Mouse (Mus musculus): ENCODE measurements around the gene Crybg2. TPM values are rescaled to one million over a fixed set of nuclear protein-coding genes. Genes with fewer than 3 reads are reported as not detected.

Gene Crybg2
- polyA plus RNA-seq, 1 experiment from 2014 or later: 17.9 TPM

DNA sequence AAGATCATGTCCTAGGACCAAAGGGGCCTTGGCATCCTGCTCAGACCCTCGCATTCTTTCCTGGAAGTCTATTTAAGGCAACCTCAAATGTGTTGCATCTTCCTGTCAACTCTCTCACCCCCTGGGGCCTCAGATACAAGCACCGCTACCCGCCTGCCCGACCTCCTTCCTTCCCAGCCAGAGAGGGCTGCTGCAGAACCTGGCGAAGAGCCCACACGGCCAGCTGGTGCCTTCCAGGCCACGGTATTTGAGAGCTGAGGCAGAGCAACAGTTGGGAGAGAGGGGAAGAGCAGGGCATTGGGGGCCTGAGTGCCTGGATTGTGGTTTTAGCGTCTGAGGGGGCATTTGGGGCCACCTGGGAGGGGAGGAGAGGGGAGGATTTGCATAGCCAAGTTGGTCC lies 8.1 kb upstream of the Crybg2 start:
- TF ChIP-seq CTCF (IDR thresholded peaks at IDR 0.05; ENCODE audit: low read depth): no peak
- no peak for ATAC-seq
- 40% methylated on average over 8 of the region's 8 CpGs for WGBS

DNA sequence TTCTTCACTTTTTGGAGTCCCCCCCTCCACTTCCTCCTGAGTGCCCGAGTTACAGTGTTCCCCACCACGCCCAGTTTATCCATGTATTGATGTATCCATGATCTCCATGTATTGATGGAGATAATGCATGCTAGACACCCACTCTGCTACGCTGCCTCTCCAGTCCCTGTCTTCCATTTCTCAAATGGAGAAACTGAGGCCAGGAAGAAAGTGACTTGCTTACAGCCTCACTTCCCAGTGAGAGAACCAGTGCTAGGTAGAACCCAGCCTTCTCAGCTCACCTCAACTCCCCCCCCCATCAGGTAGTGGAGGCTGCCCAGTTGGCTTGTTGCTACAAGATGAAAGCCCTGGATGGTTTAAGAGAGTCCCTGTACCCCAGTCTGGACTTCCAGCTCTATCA lies 7.1 kb upstream of the Crybg2 start, which contains the start of gene Zfp683:
TSS of gene Zfp683 (plus strand) at position 301 of the 400 bp plus-strand sequence.
- no peak within 1 kb of the TSS for H3K4me2 ChIP-seq (replicated peaks; ENCODE audit: low read depth)
- H3K4me3 ChIP-seq (ENCODE audit: low read depth, low read length): no peak within 1 kb of the TSS
- H3K4me1 ChIP-seq (replicated peaks; ENCODE audit: control insufficient read depth, insufficient read depth, low read length): no peaks in the 10 kb centered on the region
- no peak for ATAC-seq
- no peak within 1 kb of the TSS for H3K27ac ChIP-seq (ENCODE audit: low read depth, low read length)
- no peak within 1 kb of the TSS for H3K9ac ChIP-seq (ENCODE audit: low read depth, low read length)
- H3K27me3 ChIP-seq (replicated peaks; ENCODE audit: control insufficient read depth, insufficient read depth, low read length): no peaks in the 10 kb centered on the region
- no peaks in the 10 kb centered on the region for H3K9me3 ChIP-seq (ENCODE audit: control insufficient read depth)
- WGBS: 81% methylated on average over 3 of the region's 3 CpGs
- TF ChIP-seq CTCF (IDR thresholded peaks at IDR 0.05; ENCODE audit: low read depth): no peak
- H3K36me3 ChIP-seq (ENCODE audit: control insufficient read depth, insufficient read depth): no peaks in the 10 kb centered on the region

More for the DNA sequence above, 8.1 kb upstream of the Crybg2 start:
- no peak overlapping the region for H3K4me3 ChIP-seq (ENCODE audit: low read depth, low read length)
- H3K36me3 ChIP-seq (ENCODE audit: control insufficient read depth, insufficient read depth): no peaks in the 10 kb centered on the region
- no peak overlapping the region for H3K4me2 ChIP-seq (replicated peaks; ENCODE audit: low read depth)
- H3K9ac ChIP-seq (ENCODE audit: low read depth, low read length): no peak overlapping the region
- no peaks in the 10 kb centered on the region for H3K9me3 ChIP-seq (ENCODE audit: control insufficient read depth)
- H3K4me1 ChIP-seq (replicated peaks; ENCODE audit: control insufficient read depth, insufficient read depth, low read length): no peaks in the 10 kb centered on the region
- H3K27ac ChIP-seq (ENCODE audit: low read depth, low read length): no peak overlapping the region
- H3K27me3 ChIP-seq (replicated peaks; ENCODE audit: control insufficient read depth, insufficient read depth, low read length): no peaks in the 10 kb centered on the region

DNA sequence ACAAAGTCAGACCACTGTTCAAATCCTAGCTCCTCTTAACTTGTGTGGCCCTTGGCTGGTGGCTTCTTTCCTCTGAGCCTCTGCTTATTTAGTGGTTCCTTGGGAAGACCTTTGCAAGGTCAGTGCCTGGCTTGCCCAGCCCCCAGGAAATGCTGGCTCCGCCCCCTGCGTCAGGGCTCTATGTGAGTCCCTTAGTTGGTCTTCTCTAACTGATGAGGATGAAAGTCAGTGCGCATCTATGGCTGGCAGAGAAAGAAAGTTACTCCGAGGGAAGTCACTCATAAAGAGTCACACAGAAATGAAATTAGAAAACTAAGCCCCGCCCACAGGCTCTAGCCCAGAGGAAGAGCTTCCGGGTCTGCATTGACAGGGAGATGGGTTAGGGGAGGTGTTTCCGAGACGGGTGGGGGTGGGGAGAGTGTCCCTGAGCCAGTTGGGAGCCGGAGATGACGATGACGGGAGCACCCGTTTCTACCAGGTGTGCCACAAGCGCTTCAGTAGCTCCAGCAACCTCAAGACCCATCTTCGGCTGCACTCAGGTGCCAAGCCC lies 2.4 kb upstream of the Crybg2 start:
- H3K4me3 ChIP-seq (ENCODE audit: low read depth, low read length): no peak overlapping the region

DNA sequence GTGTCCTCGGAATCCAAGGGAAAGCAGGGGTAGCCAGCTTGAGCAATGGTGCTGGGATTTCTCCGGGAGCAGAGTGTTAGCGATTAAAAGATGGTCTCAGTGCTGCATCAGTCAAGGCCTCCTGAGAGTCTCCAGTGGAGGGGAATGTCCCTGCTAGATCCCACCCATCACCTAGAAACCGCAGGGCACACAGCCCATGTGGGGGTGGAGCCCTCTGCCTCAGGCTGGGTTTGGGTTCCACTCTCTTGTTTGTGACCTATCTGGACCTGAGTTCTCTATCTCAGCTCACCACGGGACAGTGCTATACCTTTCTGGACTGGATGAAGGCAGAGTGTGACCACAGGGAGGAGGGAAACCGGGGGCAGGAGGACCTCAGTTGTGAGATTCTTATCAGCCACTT lies 1.7 kb upstream of the Crybg2 start:
- 82% methylated on average over 6 of the region's 6 CpGs for WGBS
- TF ChIP-seq CTCF (IDR thresholded peaks at IDR 0.05; ENCODE audit: low read depth): no peak

More for the DNA sequence above, 2.4 kb upstream of the Crybg2 start:
- Histone ChIP-seq H3K4me2 (replicated peaks; ENCODE audit: low read depth) (0 out of 2 replicates have a peak overlapping the region, but pooled peaks have one; percentile 21), H3K9ac (ENCODE audit: low read depth, low read length) (no peak overlapping the region), H3K27me3 (replicated peaks; ENCODE audit: control insufficient read depth, insufficient read depth, low read length) (no peaks in the 10 kb centered on the region), H3K4me1 (replicated peaks; ENCODE audit: control insufficient read depth, insufficient read depth, low read length) (peaks cover 5% of the 10 kb centered on the region; the same call in 1 of the 2 replicates), H3K9me3 (ENCODE audit: control insufficient read depth) (no peaks in the 10 kb centered on the region), H3K36me3 (ENCODE audit: control insufficient read depth, insufficient read depth) (no peaks in the 10 kb centered on the region), H3K27ac (ENCODE audit: low read depth, low read length) (no peak overlapping the region)
- no peak for ATAC-seq
- no peak for TF ChIP-seq CTCF (IDR thresholded peaks at IDR 0.05; ENCODE audit: low read depth)
- 33% methylated on average over 14 of the region's 14 CpGs for WGBS

DNA sequence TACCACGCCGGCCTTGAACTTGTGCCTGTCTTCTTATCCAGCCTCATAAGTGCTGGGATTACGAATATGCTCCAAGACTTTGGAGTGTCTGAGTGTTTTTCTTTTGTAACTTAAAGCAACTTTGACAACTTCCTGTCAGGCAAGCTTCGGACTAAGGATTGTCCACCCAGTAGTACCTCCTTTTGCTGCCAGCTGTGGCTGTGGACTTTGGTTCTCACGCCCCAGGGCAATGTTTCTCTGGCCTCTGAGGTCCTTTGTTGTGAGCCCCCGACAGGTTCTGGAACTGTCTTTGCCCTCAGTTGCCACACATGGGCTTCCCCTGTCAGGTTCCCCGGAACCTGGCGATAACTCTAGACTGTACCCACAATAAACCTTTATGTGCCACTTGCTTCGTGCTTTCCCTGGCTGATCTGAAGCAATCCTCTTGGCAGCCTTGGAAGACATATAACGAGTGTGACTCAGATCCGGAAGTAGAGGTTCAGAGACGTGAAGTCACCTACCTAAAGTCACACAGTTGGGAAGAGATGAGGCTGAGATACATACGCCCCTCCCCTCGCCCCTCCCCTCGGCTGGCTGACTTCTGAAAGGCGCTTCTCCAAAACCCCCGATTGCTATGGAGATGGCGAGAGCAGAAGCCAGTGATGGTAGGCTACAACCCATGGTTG lies 683 bp downstream of the Crybg2 start:
- Histone ChIP-seq H3K4me1 (replicated peaks; ENCODE audit: control insufficient read depth, insufficient read depth, low read length) (peaks cover 5% of the 10 kb centered on the region; the same call in 1 of the 2 replicates), H3K9ac (ENCODE audit: low read depth, low read length) (no peak overlapping the region; the same call in 1 of the 2 replicates), H3K27ac (ENCODE audit: low read depth, low read length) (peak overlapping the region; percentile 92), H3K4me2 (replicated peaks; ENCODE audit: low read depth) (peak overlapping the region; percentile 48), H3K36me3 (ENCODE audit: control insufficient read depth, insufficient read depth) (no peaks in the 10 kb centered on the region), H3K9me3 (ENCODE audit: control insufficient read depth) (no peaks in the 10 kb centered on the region), H3K27me3 (replicated peaks; ENCODE audit: control insufficient read depth, insufficient read depth, low read length) (no peaks in the 10 kb centered on the region), H3K4me3 (ENCODE audit: low read depth, low read length) (no peak overlapping the region)
- 26% methylated on average over 18 of the region's 18 CpGs for WGBS
- no peak for TF ChIP-seq CTCF (IDR thresholded peaks at IDR 0.05; ENCODE audit: low read depth)
- ATAC-seq: peak; percentile 69

More for the DNA sequence above, 1.7 kb upstream of the Crybg2 start:
- H3K27me3 ChIP-seq (replicated peaks; ENCODE audit: control insufficient read depth, insufficient read depth, low read length): no peaks in the 10 kb centered on the region
- no peak overlapping the region for H3K4me2 ChIP-seq (replicated peaks; ENCODE audit: low read depth)
- H3K36me3 ChIP-seq (ENCODE audit: control insufficient read depth, insufficient read depth): no peaks in the 10 kb centered on the region
- no peaks in the 10 kb centered on the region for H3K9me3 ChIP-seq (ENCODE audit: control insufficient read depth)
- H3K4me1 ChIP-seq (replicated peaks; ENCODE audit: control insufficient read depth, insufficient read depth, low read length): peaks cover 5% of the 10 kb centered on the region; the same call in 1 of the 2 replicates
- H3K27ac ChIP-seq (ENCODE audit: low read depth, low read length): no peak overlapping the region
- no peak overlapping the region for H3K4me3 ChIP-seq (ENCODE audit: low read depth, low read length)
- H3K9ac ChIP-seq (ENCODE audit: low read depth, low read length): no peak overlapping the region
- no peak for ATAC-seq

DNA sequence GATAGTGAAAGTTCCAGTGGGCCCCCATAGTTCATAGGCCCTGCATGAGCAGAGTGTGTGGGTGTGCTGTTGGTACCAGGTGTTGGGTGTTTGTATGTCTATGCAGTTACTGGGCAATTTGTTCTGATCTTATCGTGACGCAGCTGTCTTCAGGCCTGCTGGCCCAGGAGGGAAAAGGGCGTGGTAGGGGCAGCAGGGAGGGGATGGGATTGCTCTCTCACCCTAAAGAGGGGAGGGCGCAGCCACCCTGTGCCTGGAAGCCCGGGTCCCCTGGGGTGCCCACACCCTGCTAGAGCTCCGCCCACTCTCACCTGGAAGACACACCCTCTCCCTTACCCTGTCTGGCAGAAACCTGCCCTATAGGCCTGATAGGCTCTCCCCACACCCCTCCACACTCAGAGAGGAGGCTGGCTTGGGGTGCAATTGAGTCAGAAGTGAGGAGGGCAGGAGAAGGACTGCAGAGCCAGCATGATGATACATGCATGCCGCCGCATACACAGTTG lies 1.4 kb downstream of the Crybg2 start:
- whole genome bisulfite sequencing: 23% methylated on average over 8 of the region's 8 CpGs
- peak; percentile 77 for ATAC-seq

More for the DNA sequence above, 1.4 kb downstream of the Crybg2 start:
- H3K4me1 ChIP-seq (replicated peaks; ENCODE audit: control insufficient read depth, insufficient read depth, low read length): peaks cover 5% of the 10 kb centered on the region
- TF ChIP-seq CTCF (IDR thresholded peaks at IDR 0.05; ENCODE audit: low read depth): no peak
- peak overlapping the region; percentile 92 for H3K27ac ChIP-seq (ENCODE audit: low read depth, low read length)
- H3K36me3 ChIP-seq (ENCODE audit: control insufficient read depth, insufficient read depth): no peaks in the 10 kb centered on the region
- H3K9me3 ChIP-seq (ENCODE audit: control insufficient read depth): no peaks in the 10 kb centered on the region
- no peak overlapping the region for H3K4me3 ChIP-seq (ENCODE audit: low read depth, low read length)
- no peak overlapping the region; the same call in 1 of the 2 replicates for H3K9ac ChIP-seq (ENCODE audit: low read depth, low read length)
- H3K4me2 ChIP-seq (replicated peaks; ENCODE audit: low read depth): peak overlapping the region; percentile 48
- no peaks in the 10 kb centered on the region for H3K27me3 ChIP-seq (replicated peaks; ENCODE audit: control insufficient read depth, insufficient read depth, low read length)
